Mouse (Mus musculus) CH12.LX (cell line): ENCODE measurements around the gene Epb41l5.

Experiments used
- CHD2 ChIP-seq: IDR thresholded peaks from 2 replicates; pipeline ENCODE4 v1.6.1; 2011; ENCODE audit warnings: low read length, improper control_type of control experiment
- CTCF ChIP-seq, 2 experiments: IDR thresholded peaks in 1 of 2; conservative IDR thresholded peaks in 1 of 2; 2 replicates each; pipeline ENCODE4 v1.5.1; 2011 to 2012; ENCODE audit warnings: low read depth in 2 of 2, low read length in 2 of 2, improper control_type of control experiment in 1 of 2, inconsistent platforms in 1 of 2, mild to moderate bottlenecking in 1 of 2, moderate library complexity in 1 of 2
- ELF1 ChIP-seq: IDR thresholded peaks from 2 replicates; pipeline ENCODE4 v1.6.1; 2014; ENCODE audit warnings: low read depth, mild to moderate bottlenecking, inconsistent platforms, low read length, improper control_type of control experiment
- MAFK ChIP-seq: IDR thresholded peaks from 2 replicates; pipeline ENCODE4 v1.6.1; 2011; ENCODE audit warnings: low read length, improper control_type of control experiment; ENCODE audit not compliant: insufficient replicate concordance
- POLR2A ChIP-seq: IDR thresholded peaks from 2 replicates; pipeline ENCODE4 v1.6.1; 2011; ENCODE audit warnings: low read depth, mild to moderate bottlenecking, improper control_type of control experiment, low read length
- SMC3 ChIP-seq: IDR thresholded peaks from 2 replicates; pipeline ENCODE4 v1.6.1; 2011; ENCODE audit warnings: low read depth, low read length, improper control_type of control experiment

DNA sequence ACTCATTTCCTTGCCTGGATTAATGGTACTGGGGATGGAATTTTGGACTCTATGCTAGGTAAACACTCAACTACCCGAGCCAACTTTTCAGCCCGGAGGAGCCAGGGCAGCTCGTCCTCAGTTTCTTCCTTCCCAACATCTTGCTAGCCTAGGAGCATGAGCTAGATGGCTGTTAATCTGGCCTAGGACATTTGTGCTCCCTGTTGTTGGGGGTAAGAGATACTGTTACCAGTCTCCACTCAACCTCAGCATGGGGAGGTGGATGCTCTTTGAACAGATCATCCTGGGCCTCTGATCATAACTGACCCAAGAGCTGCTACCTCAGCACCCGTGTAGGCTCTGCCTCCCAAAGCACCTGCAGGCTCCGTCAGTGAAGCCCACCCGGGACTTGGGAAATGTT lies 105.5 kb downstream of the Epb41l5 start:
- TF ChIP-seq SMC3 (no peak), CTCF (conservative IDR thresholded peaks at IDR 0.05 in 1 of 2, IDR thresholded peaks at IDR 0.05 in 1 of 2; ENCODE audit: low read depth in 2 of 2, low read length in 2 of 2) (no peak), ELF1 (no peak), MAFK (no peak), CHD2 (no peak), POLR2A (no peak)
